Mouse (Mus musculus) thymus, postnatal 10 days (tissue): ENCODE results near the gene Lacc1.
"Not testable (repeated sequence)": the region's sequence is repeated elsewhere in the genome, so short reads cannot be mapped to it uniquely, and the experiment has no call there.

ENCODE experiments used
- DNase-seq, 2 experiments: peaks; one replicate each; pipeline ENCODE4 v3.0.0; 2021; ENCODE audit warnings: low spot score in 2 of 2

Gene Lacc1

GRCm38 (mm10) chr14:77036226-77037046, at the start of gene Lacc1, which contains the start of gene Ccdc122:
TSS of gene Lacc1 (minus strand) at chr14:77036904.
TSS of gene Ccdc122 (plus strand) at chr14:77036772.
- peak; percentile 67 to 89 for DNase-seq

- DNase-seq, result no peak
Measured at GRCm38 (mm10) chr14:77081248-77081647, 44.5 kb upstream of the Lacc1 start.

GRCm38 (mm10) chr14:77069361-77069760, 32.7 kb upstream of the Lacc1 start:
- DNase-seq, result no peak

DNA sequence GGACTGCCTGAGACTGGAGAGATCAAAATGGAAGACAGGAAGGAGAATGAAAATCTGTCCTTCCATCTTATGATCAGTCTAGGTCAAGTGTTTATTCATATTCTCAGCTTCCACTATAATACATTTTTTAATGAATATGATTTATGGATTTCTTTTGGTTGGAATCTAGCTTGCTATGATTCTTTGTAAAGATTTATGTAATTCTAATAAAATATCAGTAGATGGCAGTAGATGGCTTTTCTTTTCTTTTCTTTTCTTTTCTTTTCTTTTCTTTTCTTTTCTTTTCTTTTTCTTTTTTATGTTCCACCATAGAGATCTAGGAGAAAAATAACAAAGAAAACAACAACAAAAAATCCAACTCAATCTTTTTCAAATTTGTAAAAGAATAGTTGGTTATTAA, 16.6 kb upstream of the Lacc1 start:
- no peak for DNase-seq

- DNase-seq, result no peak
Measured at GRCm38 (mm10) chr14:77037832-77038425, 1.2 kb upstream of the Lacc1 start.

DNA sequence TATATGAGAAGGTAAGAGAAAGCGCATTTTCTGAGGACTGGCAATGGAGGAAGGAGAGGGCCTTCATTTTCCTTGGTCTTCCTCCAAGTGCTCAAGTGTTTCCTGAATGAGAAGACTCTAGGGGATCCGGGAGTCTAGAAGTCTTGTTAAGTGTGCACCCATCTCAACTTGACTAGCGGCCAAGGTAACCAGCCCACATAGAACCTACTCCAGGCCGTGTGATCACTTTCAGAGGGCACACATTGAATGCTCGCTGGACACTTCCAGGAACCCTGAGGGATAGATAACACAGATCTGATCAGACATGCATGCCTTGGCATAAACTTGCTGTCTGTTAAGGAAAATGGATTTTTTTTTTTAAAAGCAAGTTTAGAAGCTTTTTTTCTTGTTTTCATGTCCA, 626 bp upstream of the Lacc1 start:
- DNase-seq, result no peak

DNA sequence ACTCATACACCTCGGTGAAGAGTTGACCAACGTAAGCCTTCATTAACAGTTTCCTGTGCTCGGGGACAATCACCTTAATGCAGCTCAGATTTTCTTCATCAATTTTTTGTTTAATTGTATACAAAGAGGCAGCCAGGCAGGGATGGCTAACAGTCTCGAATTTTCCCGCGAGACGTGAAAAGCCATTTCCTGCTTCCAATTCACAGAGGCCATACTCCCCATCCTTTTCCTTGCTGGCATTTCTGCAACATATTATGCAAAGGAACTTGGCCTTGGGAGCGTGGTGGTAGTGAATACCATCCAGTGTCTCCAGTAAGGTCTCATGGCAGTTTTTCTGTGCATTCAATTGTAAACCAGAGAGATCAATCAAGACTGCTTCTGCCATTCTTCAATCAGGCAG, 1.7 kb downstream of the Lacc1 start:
- DNase-seq, result no peak

DNA sequence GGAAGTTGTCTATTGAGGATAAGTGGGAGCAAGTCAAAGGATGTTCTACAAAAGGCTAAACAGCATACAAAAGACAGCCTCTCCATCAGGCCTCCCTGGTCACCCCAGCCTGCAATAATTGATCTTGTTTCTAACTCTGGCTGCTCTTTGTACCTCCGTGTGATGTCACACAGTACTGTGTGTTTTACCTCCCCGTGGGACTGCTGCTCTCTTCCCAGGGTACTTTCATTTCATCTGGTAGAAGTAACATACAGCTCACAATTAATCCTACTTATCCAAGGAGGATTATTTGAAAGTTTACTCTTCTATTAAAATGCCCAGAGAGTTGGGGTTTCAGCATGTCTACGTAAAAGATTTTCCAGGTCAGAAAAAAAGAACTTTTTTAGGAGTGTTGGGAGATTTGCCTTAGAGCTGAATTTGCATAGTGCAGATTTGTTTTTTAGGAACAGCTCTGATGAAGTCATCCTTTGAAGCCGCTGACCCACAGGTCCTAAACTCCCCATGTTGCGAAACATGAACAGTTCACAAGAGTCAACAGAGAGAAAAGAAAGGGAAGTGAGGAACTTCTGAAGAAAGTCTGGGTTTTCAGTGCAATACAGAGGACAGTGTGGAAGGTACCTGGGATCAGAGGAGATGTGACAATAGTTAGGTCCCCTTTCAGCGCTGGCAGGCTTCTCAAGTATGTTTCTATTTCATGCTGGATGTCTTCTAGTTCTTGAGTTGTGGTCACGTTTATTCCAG, 2.4 kb downstream of the Lacc1 start:
- no peak for DNase-seq

- DNase-seq, result no peak
Measured at GRCm38 (mm10) chr14:77033391-77033790, 3.3 kb downstream of the Lacc1 start.

- DNase-seq, result no peak
Measured at GRCm38 (mm10) chr14:77032433-77032832, 4.3 kb downstream of the Lacc1 start.

GRCm38 (mm10) chr14:77030808-77031207, 5.9 kb downstream of the Lacc1 start:
- DNase-seq, result no peak

- no peak for DNase-seq
Measured at GRCm38 (mm10) chr14:77029319-77030054, 7.2 kb downstream of the Lacc1 start.

DNA sequence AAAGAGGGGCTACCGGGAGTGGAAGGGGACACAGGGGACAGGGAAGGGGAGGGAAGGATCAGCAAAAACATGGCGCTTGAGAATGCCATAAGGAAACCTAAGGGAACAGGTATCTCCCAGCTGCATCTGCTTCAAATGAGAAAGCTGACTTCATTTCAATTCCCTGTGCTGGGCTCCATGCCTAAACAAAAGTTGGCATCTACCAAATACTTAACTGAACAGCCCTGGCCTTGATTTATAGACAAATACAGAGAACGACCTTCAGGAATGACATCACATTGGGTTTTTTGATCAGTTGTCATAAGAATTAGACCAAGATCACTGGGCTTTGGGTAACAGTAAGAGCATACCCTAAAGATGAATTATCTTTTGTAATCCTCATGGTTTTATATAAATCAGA, 12.2 kb downstream of the Lacc1 start:
- no peak for DNase-seq

- no peak for DNase-seq
Measured at GRCm38 (mm10) chr14:77017211-77017610, 19.5 kb downstream of the Lacc1 start.

DNA sequence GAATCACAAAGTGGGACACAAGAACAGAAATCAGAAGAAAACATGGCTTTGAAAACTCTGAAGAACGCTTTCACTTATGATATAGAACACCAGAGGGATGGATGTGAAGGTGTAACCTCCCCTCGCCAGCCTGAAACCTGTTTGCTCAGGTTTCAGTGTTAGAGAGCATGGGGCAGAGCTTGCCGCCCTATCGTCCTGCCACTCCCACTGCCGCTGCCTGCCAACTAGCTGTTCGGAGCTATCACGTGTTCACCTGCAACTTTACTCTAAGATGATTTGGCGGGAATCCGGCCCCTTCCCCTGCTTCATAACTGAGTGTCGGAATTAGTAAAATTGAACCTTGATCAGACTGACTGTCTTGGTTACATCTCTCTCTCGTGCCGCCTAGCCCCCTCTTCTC, 19.9 kb downstream of the Lacc1 start:
- DNase-seq, result not testable (repeated sequence)

DNA sequence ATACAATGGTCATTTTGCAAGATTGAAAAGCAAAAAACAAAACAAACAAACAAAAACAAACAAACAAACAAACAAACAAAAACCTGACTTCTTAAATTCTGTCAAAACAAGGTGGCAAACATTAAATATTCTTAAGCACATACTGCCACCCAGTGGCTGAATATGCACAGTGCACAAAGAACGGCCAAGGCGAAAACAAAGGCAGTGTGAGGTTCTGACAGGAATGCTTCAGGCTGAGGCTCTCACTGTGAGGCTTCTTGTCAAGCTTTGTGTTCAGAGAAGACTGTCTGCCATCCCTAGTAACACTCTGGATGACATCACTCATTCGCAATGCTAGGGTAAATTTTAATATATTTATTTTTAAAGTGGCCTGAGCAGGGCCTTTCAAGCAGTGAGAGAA, 24.9 kb downstream of the Lacc1 start:
- DNase-seq, result peak; percentile 13 to 49

DNA sequence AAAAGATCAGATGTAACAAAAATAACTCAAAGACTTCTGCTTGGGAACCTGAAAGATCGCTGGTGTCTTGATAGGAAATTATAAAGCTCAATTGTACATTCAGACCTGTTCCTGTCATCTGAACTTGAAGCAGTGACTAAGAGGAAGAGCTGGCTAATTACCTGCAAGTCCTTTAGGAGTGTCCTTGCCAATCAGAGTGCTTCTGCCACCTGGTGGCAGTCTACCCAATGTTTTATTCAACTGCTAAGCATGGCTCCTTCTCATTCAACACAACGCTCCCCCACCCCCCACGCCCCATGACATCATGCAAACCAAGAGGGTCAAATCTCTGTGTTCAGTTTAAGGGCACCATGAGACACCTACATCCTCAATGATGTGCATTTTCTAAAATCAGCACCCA, 28.5 kb downstream of the Lacc1 start:
- DNase-seq, result peak; percentile 40 to 58

DNA sequence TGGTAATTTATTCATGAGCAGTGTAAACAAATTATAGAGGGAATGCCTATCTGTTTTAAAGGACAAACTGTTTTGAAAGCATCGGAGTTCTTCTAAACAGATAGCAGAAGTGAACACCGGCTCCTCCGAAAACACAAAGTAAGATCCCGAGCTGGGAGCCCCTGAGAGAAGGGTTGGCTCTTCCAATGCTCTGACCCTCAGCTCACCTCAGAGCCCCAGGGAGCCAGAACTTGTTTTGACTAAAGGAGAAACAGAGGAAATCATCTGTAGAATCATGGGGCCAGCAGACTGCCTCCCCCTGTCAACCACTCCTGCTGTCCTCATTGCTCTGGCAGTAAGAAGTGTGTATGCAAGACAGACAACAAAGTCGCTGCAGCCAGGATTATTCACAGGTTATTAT, 31.1 kb downstream of the Lacc1 start:
- DNase-seq, result no peak

- no peak for DNase-seq
Measured at GRCm38 (mm10) chr14:77004740-77005139, 32.0 kb downstream of the Lacc1 start.

DNA sequence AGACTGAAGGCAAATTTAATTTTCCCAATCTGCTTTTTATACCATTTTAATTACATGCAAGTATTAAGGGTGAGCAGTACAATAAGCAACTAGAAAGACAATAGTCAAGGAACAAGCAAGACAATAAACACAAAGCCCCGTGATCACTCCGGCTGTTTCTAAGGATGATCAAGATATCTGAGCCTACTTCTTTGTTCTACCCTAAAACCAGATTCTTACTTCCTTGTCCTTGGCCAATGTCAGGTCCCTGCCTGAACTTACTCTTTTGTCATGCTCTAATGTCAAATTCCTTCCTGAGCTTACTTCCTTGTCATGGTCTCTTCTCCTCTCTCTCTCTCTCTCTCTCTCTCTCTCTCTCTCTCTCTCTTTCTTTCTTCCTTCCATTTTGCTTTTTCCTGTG, 46.4 kb downstream of the Lacc1 start:
- not testable (repeated sequence) for DNase-seq

DNA sequence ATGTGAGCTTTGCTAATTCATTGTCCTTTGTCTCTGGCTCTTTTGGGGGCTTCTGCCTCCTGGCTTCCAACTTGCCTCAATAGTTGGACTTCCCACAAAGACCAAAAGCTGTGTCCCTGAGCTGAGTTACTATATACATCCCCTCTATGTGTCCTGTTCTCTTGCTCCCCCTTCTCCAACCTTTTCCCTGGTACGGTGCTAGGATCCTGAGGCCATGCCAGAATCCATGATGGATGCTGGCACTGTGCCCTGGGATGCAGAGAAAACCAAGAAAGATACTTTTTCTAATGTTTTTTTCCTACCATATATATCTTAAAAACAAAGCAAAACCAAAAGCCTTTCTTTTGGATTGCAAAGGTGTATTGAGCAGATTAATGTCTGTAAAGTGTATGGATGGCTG, 54.9 kb downstream of the Lacc1 start:
- no peak for DNase-seq

GRCm38 (mm10) chr14:76981176-76981575, 55.5 kb downstream of the Lacc1 start:
- DNase-seq, result no peak
